Mouse (Mus musculus): ENCODE results near the gene H2afv.

DNA sequence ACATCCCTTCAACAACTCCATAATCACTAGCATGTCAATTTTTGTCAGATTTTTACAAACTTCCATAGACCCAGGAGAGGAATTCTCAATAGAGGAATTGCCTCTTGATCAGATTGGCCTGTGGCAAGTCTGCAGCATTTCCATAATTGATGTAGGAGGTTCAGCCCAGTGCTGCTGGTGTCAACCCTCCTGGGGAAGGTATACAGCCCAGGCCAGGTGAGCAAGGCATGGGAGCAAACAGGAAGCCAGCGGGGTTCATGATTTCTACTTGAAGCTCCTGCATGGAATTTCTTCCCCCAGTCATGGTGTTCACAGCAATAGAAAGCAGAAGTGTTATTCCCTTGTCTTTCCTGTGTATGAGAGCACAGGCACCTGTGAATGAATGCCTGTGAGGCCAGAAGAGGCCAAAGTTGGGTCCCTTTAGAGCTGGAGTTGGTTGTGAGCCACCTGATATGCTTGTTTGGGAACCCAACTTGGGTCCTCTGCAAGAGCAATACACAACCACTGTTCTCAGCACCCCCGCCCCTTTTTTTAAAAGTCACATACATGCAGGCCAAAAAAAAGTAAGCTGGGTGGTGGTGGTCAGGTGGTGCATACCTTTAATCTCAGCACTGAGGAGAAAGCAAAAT is 23.4 kb downstream of the H2afv start:
- TF ChIP-seq MAX (IDR thresholded peaks at IDR 0.05; ENCODE audit: low read length): no peak
- TF ChIP-seq MAFK (IDR thresholded peaks at IDR 0.05; ENCODE audit: insufficient replicate concordance, low read length): no peak

All from CH12.LX (cell line).